Mouse (Mus musculus): Measurements from ENCODE around the gene Hc. TPM values are rescaled to one million over a fixed set of nuclear protein-coding genes. Genes with fewer than 3 reads are reported as not detected.

Gene Hc
- total and polyA plus RNA-seq, 3 experiments: 0.74 to 1.2 (median 0.91) TPM

- dilution Hi-C loops (cut with MboI; ENCODE audit: extremely low pct_ligation_motif_present, extremely low pct_unique_long_range_greater_than_20kb, low sequenced_read_pairs): no loop called here
- no peak for DNase-seq (ENCODE audit: extremely low read depth)
Observed at GRCm38 (mm10) chr2:34984885-34985284, 76.4 kb downstream of the Hc start.

GRCm38 (mm10) chr2:34982906-34983698, 78.1 kb downstream of the Hc start:
- H3K79me2 ChIP-seq (replicated peaks; ENCODE audit: control insufficient read depth, extremely low read depth, insufficient read depth, poor library complexity, severe bottlenecking): no peaks in the 10 kb centered on the region
- H3K4me1 ChIP-seq (ENCODE audit: control insufficient read depth in 1 of 2, insufficient read depth in 2 of 2): peaks cover 17 to 40% of the 10 kb centered on the region in 2 experiments
- dilution Hi-C loops (cut with MboI; ENCODE audit: extremely low pct_ligation_motif_present, extremely low pct_unique_long_range_greater_than_20kb, low sequenced_read_pairs) (no loop called here), in situ Hi-C loops (cut with MboI; ENCODE audit: low pct_ligation_motif_present, low pct_unique_long_range_greater_than_20kb, low sequenced_read_pairs) (no loop called here)
- no peaks in the 10 kb centered on the region for H3K9me3 ChIP-seq (replicated peaks; ENCODE audit: low read length)
- DNase-seq (ENCODE audit: extremely low read depth): no peak
- H3K4me3 ChIP-seq (replicated peaks in 1 of 3; ENCODE audit: low read depth in 2 of 3, low read length in 2 of 3, poor library complexity in 1 of 3): no peak overlapping the region
- H3K27me3 ChIP-seq (replicated peaks): no peaks in the 10 kb centered on the region
- H3K36me3 ChIP-seq (replicated peaks in 1 of 2; ENCODE audit: control insufficient read depth in 1 of 2, insufficient read depth in 1 of 2, low read length in 1 of 2): no peaks in the 10 kb centered on the region
- H3K4me2 ChIP-seq (ENCODE audit: insufficient read depth, low read depth, poor library complexity, severe bottlenecking): no peak overlapping the region
- TF ChIP-seq MAX (IDR thresholded peaks at IDR 0.05; ENCODE audit: low read length) (no peak), TCF12 (IDR thresholded peaks at IDR 0.05; ENCODE audit: low read depth, low read length) (no peak), NRF1 (IDR thresholded peaks at IDR 0.05; ENCODE audit: low read depth, low read length) (no peak), MEF2A (IDR thresholded peaks at IDR 0.05; ENCODE audit: borderline replicate concordance, low read depth, low read length) (no peak), ZNF384 (IDR thresholded peaks at IDR 0.05; ENCODE audit: low read depth, low read length) (no peak), JUN (IDR thresholded peaks at IDR 0.05; ENCODE audit: insufficient read depth, low read depth, low read length) (no peak), JUND (conservative IDR thresholded peaks at IDR 0.05; ENCODE audit: low read depth, low read length) (no peak), CHD2 (IDR thresholded peaks at IDR 0.05; ENCODE audit: low read length) (no peak), SMC3 (IDR thresholded peaks at IDR 0.05; ENCODE audit: low read depth, low read length) (no peak), MAZ (IDR thresholded peaks at IDR 0.05; ENCODE audit: low read depth, low read length) (no peak), MXI1 (IDR thresholded peaks at IDR 0.05; ENCODE audit: low read depth, low read length) (no peak), CTCF (conservative IDR thresholded peaks at IDR 0.05 in 1 of 2, IDR thresholded peaks at IDR 0.05 in 1 of 2; ENCODE audit: low read depth in 2 of 2, low read length in 2 of 2) (no peak), RCOR1 (conservative IDR thresholded peaks at IDR 0.05; ENCODE audit: low read depth, low read length) (no peak), USF2 (conservative IDR thresholded peaks at IDR 0.05; ENCODE audit: low read depth, low read length) (no peak)
- no peak overlapping the region for H3K27ac ChIP-seq (ENCODE audit: insufficient read depth, low read depth)
- H3K9ac ChIP-seq (ENCODE audit: insufficient read depth, low read depth): no peak overlapping the region

More at GRCm38 (mm10) chr2:34984885-34985284, 76.4 kb downstream of the Hc start:
- Histone ChIP-seq H3K79me2 (replicated peaks; ENCODE audit: control insufficient read depth, extremely low read depth, insufficient read depth, poor library complexity, severe bottlenecking) (no peaks in the 10 kb centered on the region), H3K4me1 (ENCODE audit: control insufficient read depth in 1 of 2, insufficient read depth in 2 of 2) (peaks cover 8 to 22% of the 10 kb centered on the region in 2 experiments; a peak in 3 of 4 replicates), H3K27me3 (replicated peaks) (no peaks in the 10 kb centered on the region), H3K9ac (ENCODE audit: insufficient read depth, low read depth) (no peak overlapping the region), H3K27ac (ENCODE audit: insufficient read depth, low read depth) (no peak overlapping the region), H3K4me3 (replicated peaks in 1 of 3; ENCODE audit: low read depth in 2 of 3, low read length in 2 of 3, poor library complexity in 1 of 3) (no peak overlapping the region), H3K36me3 (replicated peaks in 1 of 2; ENCODE audit: control insufficient read depth in 1 of 2, insufficient read depth in 1 of 2, low read length in 1 of 2) (no peaks in the 10 kb centered on the region), H3K9me3 (replicated peaks; ENCODE audit: low read length) (no peaks in the 10 kb centered on the region), H3K4me2 (ENCODE audit: insufficient read depth, low read depth, poor library complexity, severe bottlenecking) (no peak overlapping the region)
- TF ChIP-seq MAFK (IDR thresholded peaks at IDR 0.05; ENCODE audit: insufficient replicate concordance, low read length): peak; percentile 84
- TF ChIP-seq USF2 (conservative IDR thresholded peaks at IDR 0.05; ENCODE audit: low read depth, low read length): no peak
- no peak for TF ChIP-seq MXI1 (IDR thresholded peaks at IDR 0.05; ENCODE audit: low read depth, low read length)
- no peak for TF ChIP-seq BHLHE40 (IDR thresholded peaks at IDR 0.05; ENCODE audit: low read depth, low read length)
- in situ Hi-C loops (cut with MboI; ENCODE audit: low pct_ligation_motif_present, low pct_unique_long_range_greater_than_20kb, low sequenced_read_pairs): no loop called here
